Mouse (Mus musculus) spleen, adult 2 months (tissue): ENCODE results near the gene Ggact. TPM values are rescaled to one million over a fixed set of nuclear protein-coding genes. Genes with fewer than 3 reads are reported as not detected.

Source experiments
- DNase-seq, 2 experiments: peaks; one replicate each; pipeline versions ENCODE4 v3.0.0 to v3.0.0-alpha.2; 2012 to 2021; ENCODE audit warnings: low spot score in 2 of 2, low read depth in 1 of 2
- H3K27ac ChIP-seq: fragments of 200-500 bp; 2 replicates; pipeline ENCODE4 v1.5.1; 2012; ENCODE audit warnings: low read length, inconsistent platforms; ENCODE audit not compliant: insufficient read depth
- H3K27me3 ChIP-seq: fragments of 200-500 bp; 2 replicates; pipeline ENCODE4 v1.6.1; 2012; ENCODE audit warnings: mild to moderate bottlenecking, moderate library complexity, low read length, inconsistent platforms; ENCODE audit not compliant: control insufficient read depth, insufficient read depth
- H3K36me3 ChIP-seq: fragments of 200-500 bp; 2 replicates; pipeline ENCODE4 v1.6.1; 2012; ENCODE audit warnings: mild to moderate bottlenecking, low read length, inconsistent platforms; ENCODE audit not compliant: control insufficient read depth, insufficient read depth
- H3K4me1 ChIP-seq: fragments of 200-500 bp; 2 replicates; pipeline ENCODE4 v1.6.1; 2011; ENCODE audit warnings: inconsistent platforms; ENCODE audit not compliant: control insufficient read depth, insufficient read depth, insufficient read length
- H3K4me3 ChIP-seq: fragments of 200-500 bp; 2 replicates; pipeline ENCODE4 v1.5.1; 2011; ENCODE audit warnings: mild to moderate bottlenecking, inconsistent platforms; ENCODE audit not compliant: insufficient read depth, insufficient read length; ENCODE audit errors: extremely low read depth
- CTCF ChIP-seq: fragments of 200-500 bp; IDR thresholded peaks from 2 replicates; pipeline ENCODE4 v1.5.1; 2011; ENCODE audit warnings: mild to moderate bottlenecking, inconsistent platforms; ENCODE audit not compliant: insufficient read depth, insufficient read length, insufficient replicate concordance; ENCODE audit errors: extremely low read depth
- POLR2A ChIP-seq: fragments of 200-500 bp; IDR thresholded peaks from 2 replicates; pipeline ENCODE4 v1.6.1; 2011; ENCODE audit warnings: low read depth, low read length, inconsistent platforms
- WGBS: fragments of 180-500 bp; shearing (Covaris S2); methylation state at CpG from one replicate; pipeline ENCODE4 v1.1.7; 2018; 5-methylcytosine and 5-hydroxymethylcytosine counted together
- polyA plus RNA-seq: library from polyadenylated mRNA; depleted of rRNA; stranded (reverse); fragments of >200 nt; gene quantifications from 2 replicates; pipeline ENCODE4 v1.2.3, GENCODE M21; 2012

Gene Ggact
- polyA plus RNA-seq, 1 experiment, result 24.6 TPM

GRCm38 (mm10) chr14:122871841-122872580, 41.5 kb downstream of the Ggact start:
- Histone ChIP-seq H3K27ac (no peak overlapping the region), H3K4me1 (no peaks in the 10 kb centered on the region), H3K27me3 (no peaks in the 10 kb centered on the region), H3K36me3 (no peaks in the 10 kb centered on the region), H3K4me3 (no peak overlapping the region)
- DNase-seq, result no peak
- TF ChIP-seq POLR2A, result no peak
- 90% methylated on average over 4 of the region's 4 CpGs for WGBS

GRCm38 (mm10) chr14:122869831-122870230, 43.7 kb downstream of the Ggact start:
- no peak for DNase-seq
- no peaks in the 10 kb centered on the region for H3K27me3 ChIP-seq
- H3K4me1 ChIP-seq, result no peaks in the 10 kb centered on the region
- H3K4me3 ChIP-seq, result no peak overlapping the region
- no peak overlapping the region for H3K27ac ChIP-seq
- WGBS, result 86% methylated on average over 6 of the region's 6 CpGs
- TF ChIP-seq CTCF, result no peak
- TF ChIP-seq POLR2A, result no peak
- no peaks in the 10 kb centered on the region for H3K36me3 ChIP-seq

- H3K27me3 ChIP-seq, result no peaks in the 10 kb centered on the region
- 91% methylated on average over 4 of the region's 4 CpGs for WGBS
- no peak overlapping the region for H3K4me3 ChIP-seq
- no peak for DNase-seq
- no peak overlapping the region for H3K27ac ChIP-seq
- H3K36me3 ChIP-seq, result no peaks in the 10 kb centered on the region
- H3K4me1 ChIP-seq, result no peaks in the 10 kb centered on the region
- TF ChIP-seq POLR2A (no peak), CTCF (no peak)
These were observed 45.8 kb downstream of the Ggact start for GRCm38 (mm10) chr14:122867531-122868285.

GRCm38 (mm10) chr14:122865462-122866129, 48.0 kb downstream of the Ggact start:
- no peaks in the 10 kb centered on the region for H3K36me3 ChIP-seq
- H3K4me3 ChIP-seq, result no peak overlapping the region
- WGBS, result 82% methylated on average over 4 of the region's 4 CpGs
- H3K27ac ChIP-seq, result no peak overlapping the region
- TF ChIP-seq CTCF (no peak), POLR2A (no peak)
- H3K27me3 ChIP-seq, result no peaks in the 10 kb centered on the region
- H3K4me1 ChIP-seq, result no peaks in the 10 kb centered on the region
- no peak for DNase-seq

GRCm38 (mm10) chr14:122862623-122863022, 50.9 kb downstream of the Ggact start:
- H3K27me3 ChIP-seq, result no peaks in the 10 kb centered on the region
- H3K4me3 ChIP-seq, result no peak overlapping the region
- no peaks in the 10 kb centered on the region for H3K36me3 ChIP-seq
- TF ChIP-seq POLR2A, result no peak
- no peak for TF ChIP-seq CTCF
- H3K4me1 ChIP-seq, result no peaks in the 10 kb centered on the region
- no peak for DNase-seq
- no peak overlapping the region for H3K27ac ChIP-seq
- WGBS, result 77% methylated on average over 4 of the region's 4 CpGs

- Histone ChIP-seq H3K4me3 (no peak overlapping the region), H3K27me3 (no peaks in the 10 kb centered on the region), H3K27ac (no peak overlapping the region), H3K36me3 (no peaks in the 10 kb centered on the region), H3K4me1 (no peaks in the 10 kb centered on the region)
- TF ChIP-seq CTCF (no peak), POLR2A (no peak)
- DNase-seq, result no peak
- 97% methylated on average over 1 of the region's 1 CpGs for WGBS
These were observed 53.8 kb downstream of the Ggact start for GRCm38 (mm10) chr14:122859792-122860191.
